Comparison of ENCODE assay signal across 14 mouse cellular contexts in genomic region chr8:127914086-127914485, GRCm38 (mm10).
DNase-seq lines count a peak whose midpoint lies in the region; ATAC-seq lines count a peak whose summit lies in the region.
"Had no signal": no experiment of that assay in that cellular context is flagged by ENCODE, and none has a peak within 500 bp of the region (broad histone marks: within the 10 kb centered on the region; RNA-seq: fewer than 3 reads in every experiment).

No protein-coding gene starts in this region.

- DNase-seq in frontal cortex, adult 2 months (ENCODE audit: extremely low spot score in 1 of 2, low spot score in 1 of 2) = peak; percentile 58 to 69
- no peak for DNase-seq in frontal cortex, postnatal 25 days (ENCODE audit: low spot score in 2 of 2)
- peak; percentile 16 to 70 for DNase-seq in frontal cortex, postnatal 36 days (ENCODE audit: low spot score in 2 of 2)
- peak; percentile 24 to 37 for DNase-seq in right cerebral cortex, adult 2 months (ENCODE audit: low spot score in 2 of 2)
- DNase-seq in urinary bladder, adult 18-20 months (ENCODE audit: low spot score in 2 of 2) = no peak
- no peak for DNase-seq in spleen, postnatal 4 days (ENCODE audit: low spot score in 2 of 2)
- DNase-seq: adrenal gland, postnatal 25 days; cerebellum, adult 11 months; embryo, embryonic 11 days; kidney, adult 11 months had no signal

- no peak for ATAC-seq in heart, embryonic 15.5 days (replicated peaks; ENCODE audit: insufficient number of reproducible peaks, insufficient read depth, low FRiP score, low read depth)
- ATAC-seq in megakaryocyte-erythroid progenitor cell, adult 5-6 weeks (replicated peaks; ENCODE audit: low FRiP score, low TSS enrichment, poor library complexity, severe bottlenecking) = no peak

- no peak overlapping the region for H3K9ac ChIP-seq in heart, embryonic 15.5 days
- H3K9ac ChIP-seq: limb, embryonic 15.5 days had no signal

- no peaks in the 10 kb centered on the region for H3K27me3 ChIP-seq in heart, embryonic 15.5 days
- H3K27me3 ChIP-seq: limb, embryonic 15.5 days had no signal

- no peak overlapping the region for H3K4me2 ChIP-seq in heart, embryonic 15.5 days
- H3K4me2 ChIP-seq: limb, embryonic 15.5 days had no signal

- H3K27ac ChIP-seq in heart, embryonic 15.5 days = peak overlapping the region; percentile 55
- H3K27ac ChIP-seq: limb, embryonic 15.5 days; midbrain, embryonic 10.5 days had no signal

- H3K4me3 ChIP-seq in heart, embryonic 15.5 days = no peak overlapping the region
- H3K4me3 ChIP-seq: limb, embryonic 15.5 days; midbrain, embryonic 10.5 days had no signal

- no peaks in the 10 kb centered on the region for H3K9me3 ChIP-seq in heart, embryonic 15.5 days (replicated peaks)
- H3K9me3 ChIP-seq: limb, embryonic 15.5 days; midbrain, embryonic 10.5 days had no signal

- H3K4me1 ChIP-seq in heart, embryonic 15.5 days (replicated peaks) = peaks cover 22% of the 10 kb centered on the region
- H3K4me1 ChIP-seq: limb, embryonic 15.5 days; midbrain, embryonic 10.5 days had no signal

- WGBS in heart, embryonic 15.5 days = 20% methylated on average over 3 of the region's 3 CpGs

- H3K36me3 ChIP-seq in heart, embryonic 15.5 days = no peaks in the 10 kb centered on the region
- H3K36me3 ChIP-seq: limb, embryonic 15.5 days; midbrain, embryonic 10.5 days had no signal

Comparison
In these comparisons a context has a peak if more than half of its experiments do, and no peak if none do; other contexts are left out.
1. DNase-seq: peak in frontal cortex, adult 2 months (2 of 2), frontal cortex, postnatal 36 days (2 of 2) and right cerebral cortex, adult 2 months (2 of 2); none in frontal cortex, postnatal 25 days (0 of 2), urinary bladder, adult 18-20 months (0 of 2) and spleen, postnatal 4 days (0 of 2).